Mouse (Mus musculus) MEL (cell line): ENCODE measurements around the gene Atp2a2. TPM values are rescaled to one million over a fixed set of nuclear protein-coding genes. Genes with fewer than 3 reads are reported as not detected.

Experiments
- DNase-seq: peaks from one replicate; pipeline ENCODE4 v3.0.0; 2011; ENCODE audit warnings: low read depth, low spot score
- H3K27ac ChIP-seq: 2 replicates; pipeline ENCODE4 v1.5.1; 2012; ENCODE audit warnings: low read depth, mild to moderate bottlenecking, control low read depth, low read length, moderate library complexity; ENCODE audit not compliant: control insufficient read depth
- H3K27me3 ChIP-seq, 2 experiments: fragments of 150-350 bp in 1 of 2; sonication (generic) in 1 of 2; 2 replicates each; pipeline ENCODE4 v1.6.1; 2012; ENCODE audit warnings: low read length in 2 of 2, mild to moderate bottlenecking in 2 of 2, improper control_type of control experiment in 1 of 2, moderate library complexity in 1 of 2; ENCODE audit not compliant: insufficient read depth in 2 of 2, control insufficient read depth in 1 of 2
- H3K36me3 ChIP-seq, 2 experiments: 2 replicates each; pipeline ENCODE4 v1.6.1; 2012 to 2014; ENCODE audit warnings: low read length in 2 of 2, improper control_type of control experiment in 1 of 2, inconsistent platforms in 1 of 2, mild to moderate bottlenecking in 1 of 2; ENCODE audit not compliant: insufficient read depth in 2 of 2, control insufficient read depth in 1 of 2
- H3K4me1 ChIP-seq, 2 experiments: fragments of 150-350 bp in 1 of 2; sonication (generic) in 1 of 2; 2 replicates each; pipeline ENCODE4 v1.6.1; 2012; ENCODE audit warnings: low read length in 2 of 2, improper control_type of control experiment in 1 of 2, mild to moderate bottlenecking in 1 of 2; ENCODE audit not compliant: insufficient read depth in 2 of 2, control insufficient read depth in 1 of 2
- H3K4me3 ChIP-seq, 2 experiments: fragments of 150-350 bp in 1 of 2; sonication (generic) in 1 of 2; 2 replicates each; pipeline ENCODE4 v1.5.1; 2012; ENCODE audit warnings: low read depth in 2 of 2, low read length in 2 of 2, mild to moderate bottlenecking in 2 of 2, moderate library complexity in 2 of 2, control low read depth in 1 of 2, improper control_type of control experiment in 1 of 2; ENCODE audit not compliant: control insufficient read depth in 1 of 2, insufficient read depth in 1 of 2
- H3K79me2 ChIP-seq: 2 replicates; pipeline ENCODE4 v1.6.1; 2012; ENCODE audit warnings: mild to moderate bottlenecking, low read length, moderate library complexity; ENCODE audit not compliant: control insufficient read depth, poor library complexity, insufficient read depth
- H3K9ac ChIP-seq: 2 replicates; pipeline ENCODE4 v1.6.1; 2012; ENCODE audit warnings: low read depth, mild to moderate bottlenecking, control low read depth, low read length, moderate library complexity; ENCODE audit not compliant: control insufficient read depth, poor library complexity, severe bottlenecking
- H3K9me3 ChIP-seq: fragments of 150-350 bp; sonication (generic); replicated peaks from 2 replicates; pipeline ENCODE4 v1.6.1; 2012; ENCODE audit warnings: mild to moderate bottlenecking, low read length, improper control_type of control experiment, moderate library complexity; ENCODE audit not compliant: insufficient read depth
- CHD1 ChIP-seq: IDR thresholded peaks from 2 replicates; pipeline ENCODE4 v1.6.1; 2012; ENCODE audit warnings: low read depth, mild to moderate bottlenecking, inconsistent platforms, low read length, improper control_type of control experiment
- CHD2 ChIP-seq: IDR thresholded peaks from 2 replicates; pipeline ENCODE4 v1.6.1; 2011; ENCODE audit warnings: low read length, improper control_type of control experiment
- E2F4 ChIP-seq: IDR thresholded peaks from 2 replicates; pipeline ENCODE4 v1.6.1; 2011; ENCODE audit warnings: low read depth, low read length, improper control_type of control experiment, borderline replicate concordance
- ELF1 ChIP-seq: IDR thresholded peaks from 2 replicates; pipeline ENCODE4 v1.6.1; 2014; ENCODE audit warnings: low read depth, mild to moderate bottlenecking, inconsistent platforms, low read length, improper control_type of control experiment, moderate library complexity
- ETS1 ChIP-seq: IDR thresholded peaks from 2 replicates; pipeline ENCODE4 v1.6.1; 2012; ENCODE audit warnings: low read depth, mild to moderate bottlenecking, inconsistent platforms, low read length, improper control_type of control experiment, moderate library complexity
- GATA1 ChIP-seq: IDR thresholded peaks from 2 replicates; pipeline ENCODE4 v1.6.1; 2011; ENCODE audit warnings: low read depth, low read length, improper control_type of control experiment
- JUND ChIP-seq: IDR thresholded peaks from 2 replicates; pipeline ENCODE4 v1.6.1; 2011; ENCODE audit warnings: low read depth, mild to moderate bottlenecking, improper control_type of control experiment, low read length
- KAT2A ChIP-seq: conservative IDR thresholded peaks from 2 replicates; pipeline ENCODE4 v1.6.1; 2012; ENCODE audit warnings: low read depth, low read length, improper control_type of control experiment, inconsistent platforms
- MAFK ChIP-seq: IDR thresholded peaks from 2 replicates; pipeline ENCODE4 v1.6.1; 2011; ENCODE audit warnings: low read depth, mild to moderate bottlenecking, low read length, improper control_type of control experiment, borderline replicate concordance
- MAZ ChIP-seq: IDR thresholded peaks from 2 replicates; pipeline ENCODE4 v1.6.1; 2012; ENCODE audit warnings: low read depth, mild to moderate bottlenecking, inconsistent platforms, low read length, improper control_type of control experiment
- MEF2A ChIP-seq: IDR thresholded peaks from 2 replicates; pipeline ENCODE4 v1.6.1; 2014; ENCODE audit warnings: low read depth, mild to moderate bottlenecking, inconsistent platforms, low read length, improper control_type of control experiment; ENCODE audit not compliant: poor library complexity, insufficient replicate concordance, severe bottlenecking; ENCODE audit errors: extremely low read depth
- MXI1 ChIP-seq: IDR thresholded peaks from 2 replicates; pipeline ENCODE4 v1.6.1; 2011; ENCODE audit warnings: mild to moderate bottlenecking, low read depth, low read length, improper control_type of control experiment
- MYC ChIP-seq: IDR thresholded peaks from 2 replicates; pipeline ENCODE4 v1.6.1; 2011; ENCODE audit warnings: low read depth, mild to moderate bottlenecking, low read length, improper control_type of control experiment, moderate library complexity
- NELFE ChIP-seq: IDR thresholded peaks from 2 replicates; pipeline ENCODE4 v1.6.1; 2011; ENCODE audit warnings: low read depth, low read length, improper control_type of control experiment
- POLR2A ChIP-seq, 2 experiments: IDR thresholded peaks; 2 replicates each; pipeline ENCODE4 v1.6.1; 2011 to 2012; ENCODE audit warnings: low read length in 2 of 2, mild to moderate bottlenecking in 2 of 2, control low read depth in 1 of 2, improper control_type of control experiment in 1 of 2, low read depth in 1 of 2, moderate library complexity in 1 of 2; ENCODE audit not compliant: control insufficient read depth in 1 of 2, insufficient read depth in 1 of 2, poor library complexity in 1 of 2
- POLR2AphosphoS2 ChIP-seq: IDR thresholded peaks from 2 replicates; pipeline ENCODE4 v1.6.1; 2011; ENCODE audit warnings: low read length, improper control_type of control experiment
- RCOR1 ChIP-seq: IDR thresholded peaks from 2 replicates; pipeline ENCODE4 v1.6.1; 2012; ENCODE audit warnings: low read depth, mild to moderate bottlenecking, inconsistent platforms, low read length, improper control_type of control experiment
- SIN3A ChIP-seq: IDR thresholded peaks from 2 replicates; pipeline ENCODE4 v1.6.1; 2012; ENCODE audit warnings: low read length, improper control_type of control experiment, inconsistent platforms
- TCF12 ChIP-seq: IDR thresholded peaks from 2 replicates; pipeline ENCODE4 v1.6.1; 2014; ENCODE audit warnings: low read depth, mild to moderate bottlenecking, inconsistent platforms, low read length, improper control_type of control experiment, moderate library complexity
- UBTF ChIP-seq: IDR thresholded peaks from 2 replicates; pipeline ENCODE4 v1.6.1; 2012; ENCODE audit warnings: low read depth, mild to moderate bottlenecking, inconsistent platforms, low read length, improper control_type of control experiment, moderate library complexity, borderline replicate concordance; ENCODE audit not compliant: insufficient read depth
- USF1 ChIP-seq: IDR thresholded peaks from 2 replicates; pipeline ENCODE4 v1.6.1; 2014; ENCODE audit warnings: low read depth, mild to moderate bottlenecking, inconsistent platforms, low read length, improper control_type of control experiment, moderate library complexity
- ZC3H11A ChIP-seq: IDR thresholded peaks from 2 replicates; pipeline ENCODE4 v1.6.1; 2012; ENCODE audit warnings: low read depth, mild to moderate bottlenecking, inconsistent platforms, low read length, improper control_type of control experiment
- ZMIZ1 ChIP-seq: IDR thresholded peaks from 2 replicates; pipeline ENCODE4 v1.6.1; 2012; ENCODE audit warnings: low read depth, mild to moderate bottlenecking, inconsistent platforms, low read length, improper control_type of control experiment, moderate library complexity
- polyA plus RNA-seq, 2 experiments: library from polyadenylated mRNA; stranded (reverse) in 1 of 2; unstranded in 1 of 2; fragments of >175 nt in 1 of 2; fragments of >200 nt in 1 of 2; gene quantifications; 2 replicates each; pipeline versions ENCODE4 v1.2.1 to v1.2.4; 2012; ENCODE audit warnings: low replicate concordance in 2 of 2, low read depth in 1 of 2; ENCODE audit not compliant: insufficient read length in 2 of 2, insufficient read depth in 1 of 2, missing spikeins in 1 of 2
- total RNA-seq: library from RNA; depleted of rRNA; stranded (reverse); fragments of 300-350 nt; gene quantifications from 2 replicates; pipeline ENCODE4 v1.2.3, GENCODE M21; 2012

The Atp2a2 gene
- total and polyA plus RNA-seq, 3 experiments = 117 to 199 (median 176) TPM

DNA sequence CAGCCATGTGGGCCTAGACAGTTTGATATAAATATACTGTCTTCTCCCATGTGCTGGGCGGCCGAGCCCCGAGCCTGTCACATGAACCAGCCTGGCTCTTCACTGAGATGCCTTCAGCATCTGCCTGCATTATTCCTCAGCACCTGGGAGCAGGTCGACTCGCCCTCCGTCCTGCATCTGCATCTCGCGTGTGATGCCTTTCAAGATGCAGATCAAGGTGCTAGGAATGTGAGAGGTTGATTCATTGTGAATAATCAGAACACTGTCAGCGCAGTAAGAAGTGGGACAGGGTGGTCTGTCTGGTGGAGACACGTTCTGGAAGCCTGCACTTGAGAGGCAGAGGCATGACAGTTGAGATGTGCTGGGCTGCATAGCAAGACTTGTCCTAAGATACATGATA lies 57.5 kb downstream of the Atp2a2 start:
- Histone ChIP-seq H3K27ac (no peak overlapping the region), H3K4me1 (no peaks in the 10 kb centered on the region), H3K9ac (no peak overlapping the region), H3K9me3 (no peaks in the 10 kb centered on the region)
- no peak for DNase-seq
- no peak for TF ChIP-seq SIN3A
- TF ChIP-seq MEF2A = no peak
- TF ChIP-seq TCF12 = no peak
- no peak for TF ChIP-seq JUND
- TF ChIP-seq MYC = no peak
- TF ChIP-seq ZC3H11A = no peak
- no peak for TF ChIP-seq NELFE
- no peak for TF ChIP-seq UBTF
- TF ChIP-seq MXI1 = no peak
- TF ChIP-seq CHD2 = no peak
- no peak for TF ChIP-seq POLR2A (IDR thresholded peaks at IDR 0.05; ENCODE audit: control insufficient read depth in 1 of 2, insufficient read depth in 1 of 2, low read depth in 1 of 2, low read length in 2 of 2, poor library complexity in 1 of 2)
- TF ChIP-seq ELF1 = no peak
- no peak for TF ChIP-seq MAFK
- TF ChIP-seq E2F4 = no peak
- TF ChIP-seq ETS1 = no peak
- no peak for TF ChIP-seq CHD1
- TF ChIP-seq KAT2A = no peak
- no peak for TF ChIP-seq GATA1
- no peak for TF ChIP-seq ZMIZ1
- TF ChIP-seq, all 39 proteins: peak for 0
- Histone ChIP-seq H3K27me3 (no peaks in the 10 kb centered on the region), H3K36me3 (peaks cover 0 to 10% of the 10 kb centered on the region in 2 experiments; a peak in 2 of 4 replicates), H3K79me2 (no peaks in the 10 kb centered on the region), H3K4me3 (no peak overlapping the region)

GRCm38 (mm10) chr5:122440095-122440630 lies 61.9 kb downstream of the Atp2a2 start:
- no peak overlapping the region for H3K27ac ChIP-seq
- no peaks in the 10 kb centered on the region for H3K4me1 ChIP-seq

More at GRCm38 (mm10) chr5:122440095-122440630, 61.9 kb downstream of the Atp2a2 start:
- TF ChIP-seq CHD2 (no peak), CHD1 (no peak), MAZ (no peak), ZC3H11A (no peak), USF1 (no peak), RCOR1 (no peak), POLR2A (IDR thresholded peaks at IDR 0.05; ENCODE audit: control insufficient read depth in 1 of 2, insufficient read depth in 1 of 2, low read depth in 1 of 2, low read length in 2 of 2, poor library complexity in 1 of 2) (no peak), JUND (no peak), POLR2AphosphoS2 (no peak)
- Histone ChIP-seq H3K4me3 (no peak overlapping the region), H3K9me3 (no peaks in the 10 kb centered on the region), H3K9ac (no peak overlapping the region), H3K27me3 (no peaks in the 10 kb centered on the region), H3K79me2 (no peaks in the 10 kb centered on the region), H3K36me3 (peaks cover 0 to 27% of the 10 kb centered on the region in 2 experiments; a peak in 2 of 4 replicates)
- DNase-seq = no peak
